Mouse (Mus musculus): Measurements from ENCODE around the gene Dtd2. TPM values are rescaled to one million over a fixed set of nuclear protein-coding genes. Genes with fewer than 3 reads are reported as not detected.

Dtd2 gene
- total RNA-seq, 2 experiments from 2014 or later, result 4.2 to 4.9 TPM

DNA sequence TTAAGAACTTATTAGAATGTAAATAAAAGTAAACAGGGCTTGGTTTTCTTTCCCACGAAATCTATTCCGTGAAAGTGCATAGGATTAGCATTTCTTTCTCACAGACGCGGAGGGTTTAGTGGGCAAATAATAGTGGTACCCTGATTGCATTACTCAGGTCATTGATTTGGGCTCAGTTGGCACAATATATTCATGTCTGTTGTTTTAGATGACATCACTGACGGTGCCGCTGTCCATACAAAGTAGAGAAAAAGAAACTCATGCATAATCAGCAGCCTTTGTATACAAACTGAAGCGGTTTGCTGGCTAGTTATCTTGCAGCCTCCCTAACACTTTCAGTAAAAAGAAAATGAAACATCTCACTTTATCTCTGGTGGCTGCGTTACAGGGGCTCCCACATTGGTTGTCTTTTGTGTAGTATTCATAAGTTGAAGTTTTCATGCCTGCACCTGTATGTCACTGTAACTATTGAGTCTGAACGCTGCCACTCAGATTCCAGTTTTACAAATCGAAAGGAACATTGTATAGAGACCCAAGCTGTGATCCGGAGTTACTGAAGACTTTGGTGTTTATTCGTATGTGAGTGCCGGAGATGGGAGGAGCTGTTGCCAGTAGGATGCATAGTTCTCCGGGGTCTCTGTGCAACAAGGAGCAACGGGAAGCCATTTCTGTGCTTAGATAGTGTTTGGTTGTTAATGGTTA lies 3.8 kb upstream of the Dtd2 start:
- Histone ChIP-seq H3K4me3 (no peak overlapping the region), H3K27ac (no peak overlapping the region)
- intact Hi-C loops (cut with DNase I), result loop anchor here (5.0 to 10.0 kb wide), 4 partner anchors 65 to 882 kb away; no protein-coding TSS in a partner anchor
- no peak for TF ChIP-seq CTCF (IDR thresholded peaks at IDR 0.05)
- DNase-seq, result no peak

DNA sequence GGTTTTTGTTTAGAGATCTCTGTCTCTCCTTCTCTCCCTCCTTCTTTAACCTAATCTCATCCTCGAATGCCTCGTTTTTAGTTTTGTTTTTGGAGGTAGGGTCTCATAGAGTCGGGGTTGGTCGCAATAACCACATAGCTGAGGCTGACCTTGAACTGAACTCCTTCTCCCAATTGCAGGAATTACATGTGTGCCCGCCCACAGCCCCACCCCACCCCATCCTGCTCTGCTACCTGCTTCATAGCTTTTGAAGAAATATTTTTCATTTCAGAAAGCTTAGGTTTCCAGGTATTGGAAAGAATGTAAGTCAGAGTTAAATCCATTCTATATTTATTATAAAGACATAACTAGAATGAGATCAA lies 313 bp upstream of the Dtd2 start:
- no peak for DNase-seq
- H3K27ac ChIP-seq, result peak overlapping the region; percentile 92
- TF ChIP-seq CTCF (IDR thresholded peaks at IDR 0.05), result no peak
- peak overlapping the region; percentile 85 for H3K4me3 ChIP-seq
- intact Hi-C loops (cut with DNase I), result loop anchor here (5.0 to 10.0 kb wide), 2 partner anchors 62 to 886 kb away; no protein-coding TSS in a partner anchor

DNA sequence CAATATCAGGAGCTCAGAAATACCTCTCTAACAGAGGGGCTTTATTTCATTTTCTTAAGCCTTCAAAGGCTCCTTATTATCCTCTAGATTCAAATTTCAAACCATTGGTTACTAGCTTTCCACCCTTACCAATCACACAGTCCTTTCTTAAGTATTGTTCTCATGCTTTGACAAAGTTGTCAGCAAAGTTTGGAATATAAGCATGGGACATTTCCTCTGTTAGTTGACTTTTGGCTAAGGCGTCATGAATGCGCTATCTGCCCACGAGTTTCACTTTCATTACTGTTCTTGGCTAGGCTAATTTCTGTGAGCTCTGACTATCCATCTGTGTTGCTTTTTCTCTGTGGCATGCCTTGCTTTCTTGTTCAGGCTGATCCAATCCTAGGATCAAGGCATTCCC lies 3.6 kb downstream of the Dtd2 start:
- no peak for DNase-seq
- no peak overlapping the region for H3K4me3 ChIP-seq
- TF ChIP-seq CTCF (IDR thresholded peaks at IDR 0.05), result no peak
- intact Hi-C loops (cut with DNase I), result loop anchor here (10.0 kb wide), 1 partner anchor 58 kb away; no protein-coding TSS in a partner anchor
- no peak overlapping the region for H3K27ac ChIP-seq

DNA sequence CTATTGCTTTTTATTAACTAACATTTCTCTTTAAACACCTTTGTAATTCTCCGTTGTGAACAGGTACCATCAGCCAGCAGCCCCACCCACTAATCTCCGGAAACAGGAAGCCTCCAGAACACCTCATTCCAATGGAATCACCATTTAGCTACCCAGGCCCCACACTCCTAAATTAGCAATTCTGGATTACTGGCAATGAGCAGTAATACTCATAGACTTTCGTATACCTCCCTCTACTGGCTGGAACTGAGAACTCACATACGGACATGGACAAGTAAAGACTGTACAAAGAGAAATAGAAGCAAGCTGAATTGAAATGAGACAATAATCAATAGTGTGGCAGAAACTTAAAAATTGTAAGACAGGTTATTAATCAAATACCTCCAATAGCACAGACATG lies 4.8 kb downstream of the Dtd2 start:
- Histone ChIP-seq H3K4me3 (no peak overlapping the region), H3K27ac (peak overlapping the region; percentile 50)
- intact Hi-C loops (cut with DNase I), result loop anchor here (2.0 to 10.0 kb wide), 2 partner anchors 31 to 57 kb away; partner anchors contain the start of gene Heatr5a
- peak; percentile 87 for TF ChIP-seq CTCF (IDR thresholded peaks at IDR 0.05)
- peak; percentile 35 for DNase-seq

DNA sequence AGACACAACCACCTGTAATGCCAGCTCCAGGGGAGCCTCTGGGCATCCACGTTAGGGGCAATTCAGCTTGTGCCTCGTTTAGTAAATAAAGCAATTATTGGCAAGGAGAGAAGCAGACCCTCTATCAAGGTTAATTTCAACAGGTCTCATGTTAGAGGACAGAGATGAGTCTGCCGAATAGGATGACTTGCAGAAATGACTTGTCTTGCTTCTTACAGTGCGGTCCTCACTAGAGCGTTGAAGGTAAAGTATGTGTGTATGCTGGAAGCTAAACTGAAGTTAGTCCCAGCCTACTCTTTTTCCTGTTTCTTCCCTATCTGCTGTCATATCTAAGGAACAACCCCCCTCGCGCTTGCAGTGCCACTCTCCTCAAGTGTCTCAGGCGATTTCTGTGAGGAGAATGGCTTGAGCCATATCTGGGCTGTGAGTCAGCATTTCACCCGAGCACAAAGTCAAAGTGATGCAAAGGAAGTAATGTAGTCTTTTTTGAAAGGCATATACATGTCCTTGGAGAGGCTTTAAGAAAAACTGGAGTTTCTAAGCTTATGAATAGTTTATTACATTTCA lies 7.9 kb downstream of the Dtd2 start:
- DNase-seq, result no peak
- intact Hi-C loops (cut with DNase I), result loop anchor here (10.0 kb wide), 1 partner anchor 194 kb away; no protein-coding TSS in a partner anchor
- no peak overlapping the region for H3K4me3 ChIP-seq
- no peak overlapping the region for H3K27ac ChIP-seq
- no peak for TF ChIP-seq CTCF (IDR thresholded peaks at IDR 0.05)

DNA sequence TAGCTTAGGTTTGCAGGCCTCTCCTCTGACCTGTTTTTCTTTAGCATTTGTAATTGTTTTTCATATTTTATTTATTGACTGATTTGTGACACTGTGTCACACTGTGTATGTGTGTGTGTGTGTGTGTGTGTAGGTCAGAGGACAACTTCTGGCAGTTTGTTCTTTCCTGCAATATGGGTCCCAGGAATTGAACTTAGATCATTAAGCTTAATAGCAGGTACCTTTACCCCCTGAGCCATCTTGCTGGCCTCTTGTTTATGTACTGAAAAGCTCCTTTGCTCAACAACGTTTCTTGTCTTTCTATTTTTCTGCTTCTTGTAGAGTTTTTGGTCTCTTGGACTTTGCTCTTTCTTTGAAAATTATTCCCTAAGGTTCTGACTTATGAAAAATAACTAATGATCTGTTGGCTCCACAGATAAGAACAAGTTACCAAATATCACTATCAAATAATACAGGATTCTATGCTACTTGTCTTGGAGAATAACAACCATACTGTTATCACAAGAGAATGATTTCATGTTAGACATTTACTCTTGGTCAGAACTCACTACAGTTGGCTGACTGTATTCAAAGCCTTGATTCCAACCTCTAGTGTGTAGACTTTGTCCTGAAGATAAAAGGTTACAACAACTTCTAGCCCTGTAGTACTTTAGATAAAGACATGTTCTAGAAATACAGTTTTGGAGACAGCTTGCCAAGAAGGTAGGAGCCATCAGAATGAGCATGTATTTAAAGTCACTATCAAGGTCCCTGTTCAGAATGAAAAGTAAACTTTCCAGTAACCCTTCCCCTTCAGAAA lies 10.4 kb downstream of the Dtd2 start:
- no peak overlapping the region for H3K27ac ChIP-seq
- intact Hi-C loops (cut with DNase I), result loop anchor here (10.0 kb wide), 1 partner anchor 191 kb away; no protein-coding TSS in a partner anchor
- DNase-seq, result no peak
- H3K4me3 ChIP-seq, result no peak overlapping the region
- no peak for TF ChIP-seq CTCF (IDR thresholded peaks at IDR 0.05)

DNA sequence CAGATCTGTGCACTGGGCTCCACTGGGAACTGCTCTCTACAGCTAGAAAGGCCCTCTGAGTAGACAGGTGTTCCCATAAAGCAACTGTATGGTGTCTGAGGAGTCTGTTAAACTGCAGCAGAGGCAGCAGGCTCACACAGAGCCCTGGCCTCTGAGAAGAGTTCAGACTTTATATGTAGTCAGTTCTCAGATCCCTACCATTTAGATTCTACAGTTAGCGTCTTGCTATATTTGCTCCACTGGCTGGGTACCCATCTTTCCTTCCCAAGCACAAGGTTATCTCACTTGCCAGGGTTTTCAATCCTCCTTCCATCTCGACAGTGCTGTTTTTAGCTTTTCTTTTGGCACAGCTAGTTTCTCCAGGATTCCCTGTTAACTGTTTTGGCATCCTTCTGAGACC lies 15.7 kb downstream of the Dtd2 start:
- TF ChIP-seq CTCF (IDR thresholded peaks at IDR 0.05), result no peak
- peak overlapping the region; percentile 87 for H3K27ac ChIP-seq
- H3K4me3 ChIP-seq, result peak overlapping the region; percentile 9; the same call in 1 of the 2 replicates
- no peak for DNase-seq
- intact Hi-C loops (cut with DNase I), result loop anchor here (10.0 kb wide), 1 partner anchor 186 kb away; no protein-coding TSS in a partner anchor

DNA sequence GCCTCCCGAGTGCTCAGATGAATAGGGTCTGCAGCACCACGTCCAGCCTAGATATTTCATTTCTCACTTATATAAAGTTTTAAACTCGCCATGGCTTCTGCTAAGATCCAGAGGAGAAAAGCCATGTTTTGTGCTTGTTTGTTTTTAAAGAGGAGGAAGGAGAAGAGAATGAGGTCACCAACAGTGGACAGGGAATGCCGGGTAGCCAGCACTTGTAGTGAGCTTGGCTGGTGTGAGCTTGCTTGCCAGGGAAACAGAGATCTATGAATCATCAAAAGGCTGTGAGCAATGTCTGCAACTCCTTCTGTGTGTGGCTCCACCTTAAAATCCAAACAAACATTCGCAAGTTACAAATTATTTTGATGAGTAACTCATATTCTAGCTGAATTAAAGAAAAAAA lies 17.8 kb downstream of the Dtd2 start:
- H3K27ac ChIP-seq, result peak overlapping the region; percentile 61; the same call in 1 of the 2 replicates
- TF ChIP-seq CTCF (IDR thresholded peaks at IDR 0.05), result no peak
- intact Hi-C loops (cut with DNase I), result no loop called here
- DNase-seq, result no peak
- H3K4me3 ChIP-seq, result no peak overlapping the region

DNA sequence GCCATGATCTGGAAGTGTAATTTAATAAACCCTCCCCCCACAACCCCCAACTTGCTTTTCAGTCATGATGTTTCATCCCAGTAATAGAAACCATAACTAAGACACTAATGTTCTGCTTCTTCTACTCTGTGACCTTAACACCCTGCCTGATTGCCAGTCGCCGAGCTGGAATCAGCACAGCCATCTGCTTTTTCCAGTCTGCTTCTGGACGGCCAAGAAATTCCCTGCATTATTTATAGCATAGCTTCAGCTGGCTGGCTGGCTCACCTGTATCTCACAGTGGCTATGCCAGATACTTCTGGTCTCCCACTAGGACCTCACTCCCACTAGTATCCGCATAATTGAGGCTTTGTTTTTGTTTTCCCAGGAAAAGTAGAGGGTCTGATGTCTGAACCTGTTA lies 20.5 kb downstream of the Dtd2 start:
- Histone ChIP-seq H3K4me3 (no peak overlapping the region), H3K27ac (peak overlapping the region; percentile 85)
- intact Hi-C loops (cut with DNase I), result no loop called here
- TF ChIP-seq CTCF (IDR thresholded peaks at IDR 0.05), result no peak
- peak; percentile 75 for DNase-seq

DNA sequence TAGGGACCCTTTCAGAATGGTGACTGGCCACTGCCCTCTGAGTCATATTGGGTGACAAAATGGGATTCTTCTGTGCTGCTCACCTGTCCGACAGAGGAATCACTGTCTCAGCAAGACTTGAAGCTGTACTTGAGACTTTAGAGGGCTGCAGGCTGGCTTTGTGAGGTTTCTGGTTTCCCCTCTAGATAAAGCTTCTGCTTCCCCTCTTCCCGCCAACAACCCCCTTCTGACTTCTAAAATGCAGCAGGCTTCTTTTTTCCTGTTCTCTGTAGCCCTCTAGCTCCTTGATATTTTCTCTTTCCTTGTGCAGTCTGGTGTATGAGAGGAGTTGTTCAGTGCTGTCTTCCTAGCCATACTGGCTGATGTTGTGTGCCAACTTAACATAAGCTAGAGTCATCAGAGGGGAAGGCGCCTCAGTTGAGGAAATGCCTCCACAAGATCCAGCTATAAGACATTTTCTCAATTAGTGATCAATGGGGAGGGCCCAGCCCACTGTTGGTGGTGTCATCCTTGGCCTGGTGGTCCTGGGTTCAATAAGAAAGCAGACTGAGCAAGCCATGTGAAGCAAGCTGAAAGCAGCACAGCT lies 21.0 kb downstream of the Dtd2 start:
- Histone ChIP-seq H3K4me3 (no peak overlapping the region), H3K27ac (peak overlapping the region; percentile 85)
- intact Hi-C loops (cut with DNase I), result no loop called here
- TF ChIP-seq CTCF (IDR thresholded peaks at IDR 0.05), result no peak
- DNase-seq, result no peak

DNA sequence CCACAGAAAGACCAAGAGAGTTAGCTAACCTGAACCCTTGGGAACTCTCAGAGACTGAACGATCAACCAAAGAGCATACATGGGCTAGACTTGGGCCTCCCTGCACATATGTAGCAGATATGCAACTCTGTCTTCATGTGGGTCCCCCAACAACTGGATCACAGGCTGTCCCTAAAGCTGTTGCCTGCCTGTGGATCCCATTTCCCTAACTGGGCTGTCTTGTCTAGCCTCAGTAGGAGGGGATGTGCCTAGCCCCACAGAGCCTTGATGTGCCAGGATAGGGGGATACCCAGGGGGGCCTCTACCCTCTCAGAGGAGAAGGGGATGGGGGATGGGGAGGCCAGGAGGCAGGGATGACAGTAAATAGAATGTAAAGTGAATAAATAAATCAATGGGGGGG lies 22.7 kb downstream of the Dtd2 start:
- no peak overlapping the region for H3K4me3 ChIP-seq
- TF ChIP-seq CTCF (IDR thresholded peaks at IDR 0.05), result no peak
- H3K27ac ChIP-seq, result no peak overlapping the region
- no peak for DNase-seq
- intact Hi-C loops (cut with DNase I), result no loop called here

DNA sequence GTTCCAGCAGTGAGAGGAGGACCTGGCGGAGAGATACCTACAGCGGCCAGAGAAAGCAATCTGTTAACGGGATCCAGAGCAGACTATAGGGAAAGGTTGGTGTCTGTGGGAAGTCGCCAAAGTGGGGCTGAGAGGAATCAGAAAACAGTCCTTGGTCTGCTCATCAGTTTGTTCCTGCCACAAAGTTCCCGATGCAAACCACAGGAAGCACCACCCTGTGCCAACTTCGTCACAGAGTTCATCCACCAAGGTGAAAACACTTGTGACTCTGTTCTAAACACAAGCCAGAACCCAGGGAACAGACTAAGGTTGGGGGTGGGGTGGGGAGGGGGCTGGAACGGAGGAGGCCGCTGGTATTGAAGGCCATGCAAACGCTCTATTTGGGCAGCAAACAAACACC lies 29.8 kb downstream of the Dtd2 start:
- Histone ChIP-seq H3K27ac (peak overlapping the region; percentile 71), H3K4me3 (no peak overlapping the region)
- TF ChIP-seq CTCF (IDR thresholded peaks at IDR 0.05), result no peak
- DNase-seq, result no peak
- intact Hi-C loops (cut with DNase I), result no loop called here
